Mouse (Mus musculus): Measurements from ENCODE around the gene Eif2d.
A peak's percentile ranks its signal among the peaks of the same experiment; 100 is the strongest.

- no peak for TF ChIP-seq CTCF (IDR thresholded peaks at IDR 0.05; ENCODE audit: control insufficient read depth, insufficient read depth, insufficient read length)
- no peak for TF ChIP-seq MYOD1 (IDR thresholded peaks at IDR 0.05; ENCODE audit: control insufficient read depth, insufficient read length, low read depth)
- peak; percentile 60 for TF ChIP-seq MAX (IDR thresholded peaks at IDR 0.05)
- no peak for TF ChIP-seq MYOG (IDR thresholded peaks at IDR 0.05; ENCODE audit: control insufficient read depth, extremely low read depth, insufficient read length)
- TF ChIP-seq USF1 (IDR thresholded peaks at IDR 0.05; ENCODE audit: low read depth), result no peak
- no peak for TF ChIP-seq CEBPB (IDR thresholded peaks at IDR 0.05; ENCODE audit: low read depth)
Observed at GRCm38 (mm10) chr1:131153018-131153629, at the start of gene Eif2d.

Data from C2C12 (cell line).